In genomic region chr11:84642300-84643106, GRCm38 (mm10) we compare ENCODE assay signal across 9 mouse cellular contexts.
DNase-seq lines count a peak whose midpoint lies in the region; ATAC-seq lines count a peak whose summit lies in the region.
"Had no signal": no experiment of that assay in that cellular context is flagged by ENCODE, and none has a peak within 500 bp of the region (broad histone marks: within the 10 kb centered on the region; RNA-seq: fewer than 3 reads in every experiment).

No protein-coding gene starts in this region.

- H3K27ac ChIP-seq in forebrain, embryonic 12.5 days = peak overlapping the region; percentile 59; the same call in 1 of the 2 replicates
- H3K27ac ChIP-seq in intestine, embryonic 14.5 days (ENCODE audit: low read depth) = no peak overlapping the region
- no peak overlapping the region for H3K27ac ChIP-seq in liver, embryonic 15.5 days (replicated peaks)
- H3K27ac ChIP-seq in stomach, embryonic 14.5 days (ENCODE audit: low read length) = no peak overlapping the region

- peaks cover 72% of the 10 kb centered on the region for H3K27me3 ChIP-seq in forebrain, embryonic 12.5 days
- peaks cover 49% of the 10 kb centered on the region for H3K27me3 ChIP-seq in intestine, embryonic 14.5 days (replicated peaks; ENCODE audit: control insufficient read depth, insufficient read depth, low read length)
- H3K27me3 ChIP-seq in liver, embryonic 15.5 days = peaks cover 88% of the 10 kb centered on the region
- H3K27me3 ChIP-seq in stomach, embryonic 14.5 days (ENCODE audit: control insufficient read depth, insufficient read depth, low read length) = peaks cover 17% of the 10 kb centered on the region

- H3K36me3 ChIP-seq in forebrain, embryonic 12.5 days (replicated peaks) = no peaks in the 10 kb centered on the region
- H3K36me3 ChIP-seq in intestine, embryonic 14.5 days (ENCODE audit: control insufficient read depth, insufficient read depth, low read length) = no peaks in the 10 kb centered on the region
- H3K36me3 ChIP-seq in liver, embryonic 15.5 days (replicated peaks) = no peaks in the 10 kb centered on the region
- H3K36me3 ChIP-seq in stomach, embryonic 14.5 days (ENCODE audit: control insufficient read depth, insufficient read depth, low read length) = no peaks in the 10 kb centered on the region

- peaks cover 39% of the 10 kb centered on the region for H3K4me1 ChIP-seq in forebrain, embryonic 12.5 days
- H3K4me1 ChIP-seq in intestine, embryonic 14.5 days (replicated peaks; ENCODE audit: control insufficient read depth, insufficient read depth, low read length) = no peaks in the 10 kb centered on the region
- H3K4me1 ChIP-seq in liver, embryonic 15.5 days (replicated peaks) = no peaks in the 10 kb centered on the region
- H3K4me1 ChIP-seq in stomach, embryonic 14.5 days (ENCODE audit: control insufficient read depth, insufficient read depth, low read length) = no peaks in the 10 kb centered on the region

- DNase-seq in gastrocnemius, postnatal 10 days = peak; percentile 8
- DNase-seq in gastrocnemius, adult 8-10 months (ENCODE audit: low spot score in 2 of 2) = no peak
- DNase-seq in brain, adult 2 months (ENCODE audit: low read depth, low spot score) = peak; percentile 66
- peak; percentile 58 for DNase-seq in intestine, embryonic 14.5 days (ENCODE audit: low spot score)
- DNase-seq in urinary bladder, postnatal 25 days (ENCODE audit: low spot score) = no peak

- H3K9me3 ChIP-seq in forebrain, embryonic 12.5 days = no peaks in the 10 kb centered on the region
- no peaks in the 10 kb centered on the region for H3K9me3 ChIP-seq in intestine, embryonic 14.5 days (ENCODE audit: control insufficient read depth, low read length)
- no peaks in the 10 kb centered on the region for H3K9me3 ChIP-seq in liver, embryonic 15.5 days (replicated peaks)
- H3K9me3 ChIP-seq in stomach, embryonic 14.5 days (ENCODE audit: control insufficient read depth, low read depth, low read length) = no peaks in the 10 kb centered on the region

- peak; percentile 54 for ATAC-seq in forebrain, embryonic 12.5 days (ENCODE audit: low FRiP score)
- ATAC-seq in intestine, embryonic 14.5 days (replicated peaks; ENCODE audit: low FRiP score, low TSS enrichment, low read depth) = no peak
- no peak for ATAC-seq in liver, embryonic 15.5 days (ENCODE audit: insufficient read depth)
- ATAC-seq in stomach, embryonic 14.5 days (ENCODE audit: insufficient number of reproducible peaks, insufficient read depth, low FRiP score, low read depth) = no peak

- H3K9ac ChIP-seq in forebrain, embryonic 12.5 days = peak overlapping the region; percentile 70
- H3K9ac ChIP-seq in intestine, embryonic 14.5 days (ENCODE audit: low read length) = peak overlapping the region; percentile 40
- no peak overlapping the region for H3K9ac ChIP-seq in liver, embryonic 15.5 days
- no peak overlapping the region; the same call in 1 of the 2 replicates for H3K9ac ChIP-seq in stomach, embryonic 14.5 days (replicated peaks; ENCODE audit: low read depth, low read length)

- H3K4me2 ChIP-seq in forebrain, embryonic 12.5 days = peak overlapping the region; percentile 86
- H3K4me2 ChIP-seq in intestine, embryonic 14.5 days (ENCODE audit: low read length) = peak overlapping the region; percentile 66
- peak overlapping the region; percentile 13 for H3K4me2 ChIP-seq in liver, embryonic 15.5 days
- peak overlapping the region; percentile 71 for H3K4me2 ChIP-seq in stomach, embryonic 14.5 days (replicated peaks; ENCODE audit: low read depth, low read length)

- H3K4me3 ChIP-seq in forebrain, embryonic 12.5 days (replicated peaks) = peak overlapping the region; percentile 50
- H3K4me3 ChIP-seq in intestine, embryonic 14.5 days (ENCODE audit: low read depth, low read length) = peak overlapping the region; percentile 40
- H3K4me3 ChIP-seq in liver, embryonic 15.5 days (replicated peaks) = 0 out of 2 replicates have a peak overlapping the region, but pooled peaks have one; percentile 4
- peak overlapping the region; percentile 27 for H3K4me3 ChIP-seq in stomach, embryonic 14.5 days (ENCODE audit: low read depth, low read length)
- H3K4me3 ChIP-seq: myocyte had no signal

- 2% methylated on average over 65 of the region's 67 CpGs for WGBS in forebrain, embryonic 12.5 days
- WGBS in intestine, embryonic 14.5 days = 2% methylated on average over 67 of the region's 67 CpGs
- WGBS in liver, embryonic 15.5 days (ENCODE audit: insufficient replicate concordance) = 5% methylated on average over 67 of the region's 67 CpGs
- 3% methylated on average over 63 of the region's 67 CpGs for WGBS in stomach, embryonic 14.5 days

Comparison
In these comparisons a context has a peak if more than half of its experiments do, and no peak if none do; other contexts are left out.
1. DNase-seq: peak in gastrocnemius, postnatal 10 days (single experiment), brain, adult 2 months (single experiment) and intestine, embryonic 14.5 days (single experiment); none in gastrocnemius, adult 8-10 months (0 of 2) and urinary bladder, postnatal 25 days (single experiment).
2. H3K4me2 ChIP-seq: peak in every context shown above with its lines; median percentile 86 in forebrain, embryonic 12.5 days; 71 in stomach, embryonic 14.5 days; 66 in intestine, embryonic 14.5 days; 13 in liver, embryonic 15.5 days.
3. H3K9ac ChIP-seq: peak in forebrain, embryonic 12.5 days (single experiment) and intestine, embryonic 14.5 days (single experiment); none in liver, embryonic 15.5 days (single experiment) and stomach, embryonic 14.5 days (single experiment).
4. Peak in every context shown above with its lines, with median percentiles within 50 percentile points of each other: H3K4me3 ChIP-seq.